ENCODE assay signal across 11 mouse cellular contexts in the genomic region with DNA sequence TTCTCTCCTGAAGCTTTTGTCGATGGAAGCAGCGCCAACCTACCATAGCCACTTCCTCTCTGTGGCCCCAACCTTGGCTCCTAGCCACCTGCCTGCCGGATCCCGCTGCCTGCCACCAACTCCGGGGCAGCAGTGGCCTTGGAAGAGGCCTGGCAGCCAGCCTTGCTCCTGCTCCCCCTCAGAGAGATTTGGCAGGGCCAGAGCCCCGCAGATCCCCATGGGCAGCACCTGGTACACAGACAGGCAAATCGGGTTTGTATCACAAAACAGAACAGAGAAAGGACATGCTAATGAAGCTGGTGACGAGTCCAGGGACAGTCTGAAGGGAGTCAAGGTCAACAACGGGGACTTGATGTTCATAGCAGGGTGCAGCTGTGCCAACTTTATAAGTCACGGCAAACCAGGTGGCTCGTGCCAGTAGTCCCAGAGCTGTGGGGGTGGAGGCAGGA. TPM values are rescaled to one million over a fixed set of nuclear protein-coding genes. Genes with fewer than 3 reads are reported as not detected.
A peak's percentile ranks its signal among the peaks of the same experiment; 100 is the strongest.
DNase-seq lines count a peak whose midpoint lies in the region; ATAC-seq and TF ChIP-seq lines count a peak whose summit lies in the region.
"Had no signal": no experiment of that assay in that cellular context is flagged by ENCODE, and none has a peak within 500 bp of the region (broad histone marks: within the 10 kb centered on the region; RNA-seq: fewer than 3 reads in every experiment).

No protein-coding gene starts in this region.

- ATAC-seq in kidney, embryonic 14.5 days (ENCODE audit: low FRiP score, low TSS enrichment), result no peak
- no peak for ATAC-seq in hindbrain, embryonic 12.5 days (ENCODE audit: low FRiP score)

- peaks cover 10% of the 10 kb centered on the region; the same call in 1 of the 2 replicates for H3K4me1 ChIP-seq in kidney, adult 2 months (ENCODE audit: control insufficient read depth, insufficient read depth, low read length)
- no peaks in the 10 kb centered on the region for H3K4me1 ChIP-seq in kidney, embryonic 14.5 days (ENCODE audit: control insufficient read depth, insufficient read depth, low read length)
- H3K4me1 ChIP-seq in hindbrain, embryonic 12.5 days, result no peaks in the 10 kb centered on the region
- H3K4me1 ChIP-seq: heart, embryonic 13.5 days; neural tube, embryonic 12.5 days had no signal

- peak; percentile 85 for DNase-seq in kidney, adult 2 months
- DNase-seq in adrenal gland, adult (ENCODE audit: inconsistent age in 2 of 2, low spot score in 1 of 2), result peak; percentile 95 to 96
- DNase-seq in cerebellum, adult 9-11 months, result peak; percentile 92
- DNase-seq in kidney, adult 9 months, result peak; percentile 80
- DNase-seq in layer of hippocampus, adult 18-20 months (ENCODE audit: low spot score in 2 of 2), result no peak
- DNase-seq in layer of hippocampus, adult 9-10 months (ENCODE audit: low spot score), result no peak
- DNase-seq: liver, embryonic 13.5 days had no signal

- no peak overlapping the region for H3K4me3 ChIP-seq in kidney, adult 2 months (ENCODE audit: insufficient read depth, low read depth, low read length)
- no peak overlapping the region for H3K4me3 ChIP-seq in kidney, embryonic 14.5 days (ENCODE audit: low read length)
- H3K4me3 ChIP-seq in hindbrain, embryonic 12.5 days, result no peak overlapping the region
- H3K4me3 ChIP-seq: heart, embryonic 13.5 days; liver, embryonic 13.5 days; neural tube, embryonic 12.5 days had no signal

- H3K4me2 ChIP-seq in kidney, embryonic 14.5 days (replicated peaks; ENCODE audit: low read depth, low read length), result no peak overlapping the region
- no peak overlapping the region for H3K4me2 ChIP-seq in hindbrain, embryonic 12.5 days (replicated peaks)
- H3K4me2 ChIP-seq: heart, embryonic 13.5 days; liver, embryonic 13.5 days; neural tube, embryonic 12.5 days had no signal

- H3K9me3 ChIP-seq in kidney, embryonic 14.5 days (ENCODE audit: control insufficient read depth, low read length), result 0 out of 2 replicates have a peak, but pooled peaks cover 2% of the 10 kb centered on the region
- H3K9me3 ChIP-seq in hindbrain, embryonic 12.5 days (replicated peaks), result no peaks in the 10 kb centered on the region; the same call in 1 of the 2 replicates
- H3K9me3 ChIP-seq: liver, embryonic 13.5 days; neural tube, embryonic 12.5 days had no signal

- no peak for TF ChIP-seq POLR2A in kidney, adult 2 months (IDR thresholded peaks at IDR 0.05; ENCODE audit: low read depth, low read length)

- peak overlapping the region; percentile 93 for H3K27ac ChIP-seq in kidney, adult 2 months (ENCODE audit: insufficient read depth, low read depth, low read length)
- H3K27ac ChIP-seq in kidney, embryonic 14.5 days (ENCODE audit: low read depth, low read length), result no peak overlapping the region
- no peak overlapping the region for H3K27ac ChIP-seq in hindbrain, embryonic 12.5 days
- H3K27ac ChIP-seq: heart, embryonic 13.5 days; liver, embryonic 13.5 days; neural tube, embryonic 12.5 days had no signal

- H3K9ac ChIP-seq in kidney, embryonic 14.5 days (ENCODE audit: low read depth, low read length), result no peak overlapping the region
- H3K9ac ChIP-seq in hindbrain, embryonic 12.5 days, result no peak overlapping the region
- H3K9ac ChIP-seq: heart, embryonic 13.5 days; liver, embryonic 13.5 days; neural tube, embryonic 12.5 days had no signal

- TF ChIP-seq CTCF in kidney, adult 2 months (conservative IDR thresholded peaks at IDR 0.05; ENCODE audit: insufficient read depth, insufficient read length, low read depth, low read length), result no peak

- H3K36me3 ChIP-seq in kidney, adult 2 months (ENCODE audit: control insufficient read depth, insufficient read depth, low read length), result no peaks in the 10 kb centered on the region
- H3K36me3 ChIP-seq in kidney, embryonic 14.5 days (ENCODE audit: control insufficient read depth, insufficient read depth, low read length), result no peaks in the 10 kb centered on the region
- H3K36me3 ChIP-seq in hindbrain, embryonic 12.5 days, result no peaks in the 10 kb centered on the region
- H3K36me3 ChIP-seq: heart, embryonic 13.5 days; liver, embryonic 13.5 days; neural tube, embryonic 12.5 days had no signal

- WGBS in kidney, adult 2 months, result 34% methylated on average over 11 of the region's 11 CpGs
- WGBS in kidney, embryonic 14.5 days, result 75% methylated on average over 11 of the region's 11 CpGs
- 78% methylated on average over 11 of the region's 11 CpGs for WGBS in hindbrain, embryonic 12.5 days

- no peaks in the 10 kb centered on the region for H3K27me3 ChIP-seq in kidney, adult 2 months (replicated peaks; ENCODE audit: control insufficient read depth, insufficient read depth, low read length)
- H3K27me3 ChIP-seq in kidney, embryonic 14.5 days (ENCODE audit: control insufficient read depth, insufficient read depth, low read length), result no peaks in the 10 kb centered on the region
- no peaks in the 10 kb centered on the region for H3K27me3 ChIP-seq in hindbrain, embryonic 12.5 days
- H3K27me3 ChIP-seq: heart, embryonic 13.5 days; liver, embryonic 13.5 days; neural tube, embryonic 12.5 days had no signal

RNA-seq across cellular contexts. Expression of gene Nr0b2, which starts 10.0 kb away (rescaled TPM):
- 6.0 and 6.8 TPM in 2 replicates for polyA plus RNA-seq in kidney, adult 2 months (2012; rRNA removed)
- not detected in 2 replicates for polyA plus RNA-seq in kidney, embryonic 14.5 days (2014; fragmentation: Nextera tagmentation; extraction: Ambion mirVana)
- polyA plus RNA-seq in hindbrain, embryonic 12.5 days (2016; fragmentation: Nextera tagmentation; extraction: Ambion mirVana), result not detected in 2 replicates
- total RNA-seq in layer of hippocampus, adult 18-20 months (2021), result not detected
- polyA plus RNA-seq: neural tube, embryonic 12.5 days had no signal

RNA-seq across cellular contexts. Expression of gene Gpatch3, which starts 11.4 kb away (rescaled TPM):
- polyA plus RNA-seq in kidney, adult 2 months (2012; rRNA removed), result 3.8 and 4.6 TPM in 2 replicates
- 6.5 and 10.2 TPM in 2 replicates for polyA plus RNA-seq in kidney, embryonic 14.5 days (2014; fragmentation: Nextera tagmentation; extraction: Ambion mirVana)
- polyA plus RNA-seq in hindbrain, embryonic 12.5 days (2016; fragmentation: Nextera tagmentation; extraction: Ambion mirVana), result 10.9 and 12.8 TPM in 2 replicates
- 10 to 100 TPM in 1 of 2 experiments, 1 to 10 TPM in 1; 9.6 to 10.1 TPM for total RNA-seq in layer of hippocampus, adult 18-20 months (2021)

RNA-seq across cellular contexts. Expression of gene Nudc, which starts 17.4 kb away (rescaled TPM):
- polyA plus RNA-seq in kidney, adult 2 months (2012; rRNA removed), result 42.7 and 61.4 TPM in 2 replicates
- 285 and 287 TPM in 2 replicates for polyA plus RNA-seq in kidney, embryonic 14.5 days (2014; fragmentation: Nextera tagmentation; extraction: Ambion mirVana)
- polyA plus RNA-seq in hindbrain, embryonic 12.5 days (2016; fragmentation: Nextera tagmentation; extraction: Ambion mirVana), result 326 and 340 TPM in 2 replicates
- 100 to 1,000 TPM; 135 to 141 TPM for total RNA-seq in layer of hippocampus, adult 18-20 months (2021)

RNA-seq across cellular contexts. Expression of gene Gpn2, which starts 21.0 kb away (rescaled TPM):
- polyA plus RNA-seq in kidney, adult 2 months (2012; rRNA removed), result 26.7 and 31.4 TPM in 2 replicates
- 23.6 and 23.9 TPM in 2 replicates for polyA plus RNA-seq in kidney, embryonic 14.5 days (2014; fragmentation: Nextera tagmentation; extraction: Ambion mirVana)
- 21.9 and 22.2 TPM in 2 replicates for polyA plus RNA-seq in hindbrain, embryonic 12.5 days (2016; fragmentation: Nextera tagmentation; extraction: Ambion mirVana)
- total RNA-seq in layer of hippocampus, adult 18-20 months (2021), result 10 to 100 TPM; 10.7 to 12.1 TPM

RNA-seq across cellular contexts. Expression of gene Sfn, which starts 38.8 kb away (rescaled TPM):
- polyA plus RNA-seq in kidney, adult 2 months (2012; rRNA removed), result 7.2 and 7.6 TPM in 2 replicates
- polyA plus RNA-seq in kidney, embryonic 14.5 days (2014; fragmentation: Nextera tagmentation; extraction: Ambion mirVana), result 8.0 and 9.5 TPM in 2 replicates
- 12.6 and 13.6 TPM in 2 replicates for polyA plus RNA-seq in hindbrain, embryonic 12.5 days (2016; fragmentation: Nextera tagmentation; extraction: Ambion mirVana)
- total RNA-seq in layer of hippocampus, adult 18-20 months (2021), result 1 to 10 TPM; 2.7 to 3.2 TPM

Comparison
In these comparisons a context has a peak if more than half of its experiments do, and no peak if none do; other contexts are left out.
1. DNase-seq: peak in kidney, adult 2 months (single experiment), adrenal gland, adult (2 of 2), cerebellum, adult 9-11 months (single experiment) and kidney, adult 9 months (single experiment); none in layer of hippocampus, adult 18-20 months (0 of 2) and layer of hippocampus, adult 9-10 months (single experiment).